Mouse (Mus musculus) embryonic fibroblast, embryonic 13.5 days (primary cell): ENCODE data around the gene Ostf1.

ENCODE experiments used
- CTCF ChIP-seq: IDR thresholded peaks from 2 replicates; pipeline ENCODE4 v1.5.1; 2011; ENCODE audit warnings: mild to moderate bottlenecking, control low read depth, low read length, moderate library complexity, borderline replicate concordance; ENCODE audit not compliant: insufficient read depth
- POLR2A ChIP-seq: IDR thresholded peaks from 2 replicates; pipeline ENCODE4 v1.6.1; 2011; ENCODE audit warnings: low read depth, mild to moderate bottlenecking, control low read depth, low read length, moderate library complexity

DNA sequence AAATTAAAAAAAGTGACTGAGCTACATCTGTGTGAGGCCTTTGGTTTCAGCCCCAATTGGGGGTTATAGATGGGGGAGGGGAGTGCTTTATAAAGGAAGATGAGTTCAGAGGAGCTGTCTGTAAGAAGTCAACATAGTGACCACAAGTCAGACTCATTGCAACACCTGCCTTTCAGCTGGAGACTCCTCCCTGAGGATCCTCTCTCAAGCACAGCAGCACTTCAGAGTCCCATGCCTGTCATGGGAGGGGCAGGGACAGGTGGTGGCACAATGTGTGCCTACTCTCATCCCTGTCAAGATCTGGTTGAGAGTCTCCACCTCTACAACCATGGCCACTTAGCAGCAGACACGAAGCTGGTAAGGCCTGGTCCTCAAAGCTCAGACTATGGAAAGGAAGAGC, 11.9 kb downstream of the Ostf1 start:
- TF ChIP-seq CTCF (no peak), POLR2A (no peak)
